Mouse (Mus musculus) CH12.LX (cell line): Measurements from ENCODE around the gene Spaar. TPM values are rescaled to one million over a fixed set of nuclear protein-coding genes. Genes with fewer than 3 reads are reported as not detected.

ENCODE experiments used
- DNase-seq: peaks from one replicate; pipeline ENCODE4 v3.0.0-alpha.2; 2013; ENCODE audit errors: extremely low read depth
- H3K27ac ChIP-seq: 2 replicates; pipeline ENCODE4 v1.5.1; 2012; ENCODE audit warnings: low read depth, mild to moderate bottlenecking, control low read depth, moderate library complexity; ENCODE audit not compliant: insufficient read depth
- H3K27me3 ChIP-seq: replicated peaks from 2 replicates; pipeline ENCODE3; 2012; ENCODE audit warnings: inconsistent platforms
- H3K36me3 ChIP-seq, 2 experiments: replicated peaks in 1 of 2; 2 replicates each; pipeline versions ENCODE3 to v1.6.1; 2012; ENCODE audit warnings: inconsistent platforms in 1 of 2, low read length in 1 of 2, mild to moderate bottlenecking in 1 of 2, mixed read lengths in 1 of 2, moderate library complexity in 1 of 2; ENCODE audit not compliant: control insufficient read depth in 1 of 2, insufficient read depth in 1 of 2
- H3K4me1 ChIP-seq, 2 experiments: 2 replicates each; pipeline ENCODE4 v1.6.1; 2012; ENCODE audit warnings: inconsistent platforms in 1 of 2, moderate library complexity in 1 of 2; ENCODE audit not compliant: insufficient read depth in 2 of 2, control insufficient read depth in 1 of 2
- H3K4me2 ChIP-seq: 2 replicates; pipeline ENCODE4 v1.6.1; 2012; ENCODE audit warnings: low read depth, mild to moderate bottlenecking, control low read depth; ENCODE audit not compliant: poor library complexity, insufficient read depth, severe bottlenecking
- H3K4me3 ChIP-seq, 3 experiments: fragments of 150-350 bp in 1 of 3; sonication (generic) in 1 of 3; replicated peaks in 1 of 3; 2 replicates each; pipeline versions ENCODE3 to v1.5.1; 2011 to 2012; ENCODE audit warnings: low read depth in 2 of 3, low read length in 2 of 3, mild to moderate bottlenecking in 2 of 3, moderate library complexity in 2 of 3, control low read depth in 1 of 3, improper control_type of control experiment in 1 of 3, inconsistent platforms in 1 of 3, mixed read lengths in 1 of 3; ENCODE audit not compliant: poor library complexity in 1 of 3
- H3K79me2 ChIP-seq: replicated peaks from 2 replicates; pipeline ENCODE4 v1.6.1; 2012; ENCODE audit warnings: mild to moderate bottlenecking, moderate library complexity; ENCODE audit not compliant: control insufficient read depth, poor library complexity, insufficient read depth, severe bottlenecking; ENCODE audit errors: extremely low read depth
- H3K9ac ChIP-seq: 2 replicates; pipeline ENCODE4 v1.6.1; 2012; ENCODE audit warnings: low read depth, mild to moderate bottlenecking, control low read depth, moderate library complexity; ENCODE audit not compliant: insufficient read depth
- H3K9me3 ChIP-seq: replicated peaks from 2 replicates; pipeline ENCODE3; 2012; ENCODE audit warnings: low read length, inconsistent platforms, mixed read lengths
- CHD1 ChIP-seq: IDR thresholded peaks from 2 replicates; pipeline ENCODE4 v1.6.1; 2012; ENCODE audit warnings: low read depth, low read length, improper control_type of control experiment, inconsistent platforms
- CTCF ChIP-seq, 2 experiments: IDR thresholded peaks in 1 of 2; conservative IDR thresholded peaks in 1 of 2; 2 replicates each; pipeline ENCODE4 v1.5.1; 2011 to 2012; ENCODE audit warnings: low read depth in 2 of 2, low read length in 2 of 2, improper control_type of control experiment in 1 of 2, inconsistent platforms in 1 of 2, mild to moderate bottlenecking in 1 of 2, moderate library complexity in 1 of 2
- ETS1 ChIP-seq: conservative IDR thresholded peaks from 2 replicates; pipeline ENCODE4 v1.6.1; 2012; ENCODE audit warnings: low read depth, mild to moderate bottlenecking, inconsistent platforms, low read length, improper control_type of control experiment, moderate library complexity
- GABPA ChIP-seq: IDR thresholded peaks from 2 replicates; pipeline ENCODE4 v1.6.1; 2012; ENCODE audit warnings: low read depth, low read length, improper control_type of control experiment, inconsistent platforms; ENCODE audit not compliant: insufficient replicate concordance
- HCFC1 ChIP-seq: IDR thresholded peaks from 2 replicates; pipeline ENCODE4 v1.6.1; 2012; ENCODE audit warnings: low read depth, mild to moderate bottlenecking, inconsistent platforms, low read length, improper control_type of control experiment
- IRF4 ChIP-seq: IDR thresholded peaks from 2 replicates; pipeline ENCODE4 v1.6.1; 2014; ENCODE audit warnings: low read depth, mild to moderate bottlenecking, inconsistent platforms, low read length, improper control_type of control experiment
- JUND ChIP-seq: conservative IDR thresholded peaks from 2 replicates; pipeline ENCODE4 v1.6.1; 2011; ENCODE audit warnings: low read depth, low read length, improper control_type of control experiment
- KAT2A ChIP-seq: IDR thresholded peaks from 2 replicates; pipeline ENCODE4 v1.6.1; 2012; ENCODE audit warnings: low read length, improper control_type of control experiment, inconsistent platforms; ENCODE audit not compliant: insufficient replicate concordance
- MAFK ChIP-seq: IDR thresholded peaks from 2 replicates; pipeline ENCODE4 v1.6.1; 2011; ENCODE audit warnings: low read length, improper control_type of control experiment; ENCODE audit not compliant: insufficient replicate concordance
- PAX5 ChIP-seq: IDR thresholded peaks from 2 replicates; pipeline ENCODE4 v1.6.1; 2012; ENCODE audit warnings: low read length, inconsistent platforms, mixed read lengths
- POLR2A ChIP-seq: IDR thresholded peaks from 2 replicates; pipeline ENCODE4 v1.6.1; 2011; ENCODE audit warnings: low read depth, mild to moderate bottlenecking, improper control_type of control experiment, low read length
- SIN3A ChIP-seq: IDR thresholded peaks from 2 replicates; pipeline ENCODE4 v1.6.1; 2012; ENCODE audit warnings: low read length, improper control_type of control experiment, inconsistent platforms
- TCF12 ChIP-seq: IDR thresholded peaks from 2 replicates; pipeline ENCODE4 v1.6.1; 2014; ENCODE audit warnings: low read depth, mild to moderate bottlenecking, inconsistent platforms, low read length, improper control_type of control experiment
- UBTF ChIP-seq: IDR thresholded peaks from 2 replicates; pipeline ENCODE4 v1.6.1; 2012; ENCODE audit warnings: low read depth, mild to moderate bottlenecking, inconsistent platforms, low read length, improper control_type of control experiment, moderate library complexity
- USF2 ChIP-seq: conservative IDR thresholded peaks from 2 replicates; pipeline ENCODE4 v1.6.1; 2011; ENCODE audit warnings: low read depth, low read length, improper control_type of control experiment
- ZMIZ1 ChIP-seq: IDR thresholded peaks from 2 replicates; pipeline ENCODE4 v1.6.1; 2012; ENCODE audit warnings: low read depth, mild to moderate bottlenecking, inconsistent platforms, low read length, improper control_type of control experiment
- dilution Hi-C: fragments of 300-500 bp; cut with MboI; formaldehyde crosslinking; loops from 2 replicates; pipeline ENCODE4 v1.14.3; 2020; ENCODE audit warnings: low sequenced_read_pairs; ENCODE audit not compliant: extremely low pct_unique_long_range_greater_than_20kb, extremely low pct_ligation_motif_present
- in situ Hi-C: fragments of 300-500 bp; cut with MboI; formaldehyde crosslinking; loops from 3 replicates; pipeline ENCODE4 v1.14.3; 2019; ENCODE audit warnings: low sequenced_read_pairs, low pct_ligation_motif_present, low pct_unique_long_range_greater_than_20kb, mixed read lengths
- polyA plus RNA-seq: library from polyadenylated mRNA; unstranded; fragments of >175 nt; gene quantifications from 2 replicates; pipeline ENCODE4 v1.2.1, GENCODE M21; 2012; ENCODE audit warnings: low read depth; ENCODE audit not compliant: insufficient read length
- total RNA-seq, 2 experiments: library from RNA; depleted of rRNA; stranded (reverse); fragments of 300-350 nt in 1 of 2; fragments of >200 nt in 1 of 2; gene quantifications; 2 replicates each; pipeline ENCODE4 v1.2.3; 2012 to 2014

Gene Spaar
- total and polyA plus RNA-seq, 3 experiments = not detected

DNA sequence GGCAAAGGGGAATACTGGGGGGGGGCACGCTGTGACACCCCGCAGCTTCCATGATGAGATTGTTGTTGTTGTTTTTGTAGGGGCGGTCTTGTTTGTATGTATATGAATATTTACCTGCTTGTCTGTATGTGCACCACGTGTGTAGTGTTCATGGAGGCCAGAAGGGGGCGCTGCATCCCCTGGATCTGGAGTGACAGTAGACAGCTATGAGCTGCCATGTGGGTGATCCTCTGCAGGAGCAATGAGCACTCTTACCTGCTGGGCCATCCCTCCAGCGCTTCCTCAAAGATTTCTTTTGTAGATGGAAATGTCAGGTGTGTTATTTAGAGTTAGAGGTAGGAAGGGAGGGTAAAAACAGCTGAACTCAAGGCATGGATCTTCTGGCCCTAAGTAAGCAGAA lies 26.4 kb upstream of the Spaar start:
- TF ChIP-seq CTCF (conservative IDR thresholded peaks at IDR 0.05 in 1 of 2, IDR thresholded peaks at IDR 0.05 in 1 of 2; ENCODE audit: low read depth in 2 of 2, low read length in 2 of 2) = peak; percentile 29 to 46
- no peak for TF ChIP-seq SIN3A
- TF ChIP-seq, all 38 proteins: peak for 1
- peaks cover 94% of the 10 kb centered on the region for H3K27me3 ChIP-seq
- in situ Hi-C loops (no loop called here), dilution Hi-C loops (no loop called here)
- no peak overlapping the region for H3K9ac ChIP-seq
- H3K36me3 ChIP-seq = no peaks in the 10 kb centered on the region
- H3K4me2 ChIP-seq = no peak overlapping the region
- H3K4me1 ChIP-seq = no peaks in the 10 kb centered on the region
- DNase-seq = peak; percentile 4
- H3K9me3 ChIP-seq = no peaks in the 10 kb centered on the region
- no peaks in the 10 kb centered on the region for H3K79me2 ChIP-seq
- H3K4me3 ChIP-seq = no peak overlapping the region
- no peak overlapping the region for H3K27ac ChIP-seq

DNA sequence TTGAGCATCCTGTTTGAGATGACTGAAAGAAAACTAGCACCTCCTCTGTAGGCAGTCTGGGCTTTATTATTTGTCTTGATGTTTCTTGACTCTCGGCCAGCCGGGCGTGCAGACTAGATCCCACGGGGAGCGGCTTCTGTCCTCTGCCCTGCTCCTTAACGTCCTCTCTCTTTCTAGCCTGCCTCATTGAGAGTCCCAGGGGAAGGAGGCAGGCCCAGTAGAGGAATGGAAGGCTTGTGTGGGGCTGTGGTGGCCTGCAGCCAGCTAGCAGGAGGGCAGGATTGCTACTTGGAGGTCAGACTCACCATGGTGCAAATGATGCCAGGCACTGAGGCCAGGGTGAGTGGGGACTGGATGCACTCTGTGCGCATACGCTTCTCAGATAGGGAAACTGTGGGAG lies 26.0 kb upstream of the Spaar start:
- Histone ChIP-seq H3K4me3 (no peak overlapping the region), H3K9ac (no peak overlapping the region), H3K4me2 (no peak overlapping the region), H3K79me2 (no peaks in the 10 kb centered on the region), H3K4me1 (no peaks in the 10 kb centered on the region), H3K27me3 (peaks cover 94% of the 10 kb centered on the region), H3K9me3 (no peaks in the 10 kb centered on the region), H3K36me3 (no peaks in the 10 kb centered on the region), H3K27ac (no peak overlapping the region)
- TF ChIP-seq TCF12 (no peak), POLR2A (no peak), JUND (no peak), MAFK (no peak), CHD1 (no peak), PAX5 (no peak), ETS1 (no peak), ZMIZ1 (no peak), USF2 (no peak), HCFC1 (no peak)
- in situ Hi-C loops (no loop called here), dilution Hi-C loops (no loop called here)
- no peak for DNase-seq

DNA sequence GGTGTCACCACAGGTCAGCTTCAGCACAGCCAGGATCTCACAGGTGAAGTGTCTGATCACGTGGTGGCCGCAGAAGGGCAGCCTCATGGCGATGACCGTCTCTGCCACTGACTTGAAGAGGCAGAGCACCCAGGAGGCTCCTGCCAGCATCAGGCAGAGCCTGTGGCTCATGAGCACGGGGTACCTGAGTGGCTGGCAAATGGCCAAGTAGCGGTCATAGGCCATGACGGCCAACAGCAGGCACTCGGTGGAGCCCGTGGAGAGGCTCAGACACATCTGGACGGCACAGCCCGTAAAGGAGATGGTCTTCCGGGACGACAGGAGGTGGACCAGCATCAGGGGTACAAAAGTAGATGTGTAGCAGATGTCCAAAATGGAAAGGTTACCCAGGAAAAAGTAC lies 23.8 kb upstream of the Spaar start:
- Histone ChIP-seq H3K27me3 (peaks cover 93% of the 10 kb centered on the region), H3K9ac (no peak overlapping the region), H3K79me2 (no peaks in the 10 kb centered on the region)
- in situ Hi-C loops (no loop called here), dilution Hi-C loops (no loop called here)
- TF ChIP-seq KAT2A (no peak), IRF4 (no peak), CTCF (conservative IDR thresholded peaks at IDR 0.05 in 1 of 2, IDR thresholded peaks at IDR 0.05 in 1 of 2; ENCODE audit: low read depth in 2 of 2, low read length in 2 of 2) (no peak), UBTF (no peak), GABPA (no peak)
- TF ChIP-seq, all 38 proteins: peak for 0
- DNase-seq = no peak
- Histone ChIP-seq H3K4me3 (no peak overlapping the region), H3K27ac (no peak overlapping the region), H3K36me3 (no peaks in the 10 kb centered on the region), H3K4me2 (no peak overlapping the region), H3K4me1 (no peaks in the 10 kb centered on the region), H3K9me3 (no peaks in the 10 kb centered on the region)
